Mouse (Mus musculus) neural tube, embryonic 14.5 days (tissue): ENCODE measurements around the gene Sdcbp2. TPM values are rescaled to one million over a fixed set of nuclear protein-coding genes. Genes with fewer than 3 reads are reported as not detected.
A peak's percentile ranks its signal among the peaks of the same experiment; 100 is the strongest.

Experiments
- ATAC-seq: fragments of 200-750 bp; cut with Nextera tagmentation; 2 replicates; pipeline ENCODE4 v1.8.0; 2017; ENCODE audit warnings: low read depth, mild to moderate bottlenecking, moderate TSS enrichment, moderate library complexity
- H3K27ac ChIP-seq: fragments of 300-500 bp; sonication (generic); 2 replicates; pipeline ENCODE4 v1.5.1; 2014; ENCODE audit warnings: low read depth, mild to moderate bottlenecking, control low read depth, low read length, moderate library complexity, mixed read lengths
- H3K27me3 ChIP-seq: fragments of 300-500 bp; sonication (generic); 2 replicates; pipeline ENCODE4 v1.6.1; 2014; ENCODE audit warnings: low read length; ENCODE audit not compliant: control insufficient read depth, insufficient read depth
- H3K36me3 ChIP-seq: fragments of 300-500 bp; sonication (generic); 2 replicates; pipeline ENCODE4 v1.6.1; 2014; ENCODE audit warnings: low read length, mixed read lengths; ENCODE audit not compliant: control insufficient read depth, insufficient read depth
- H3K4me1 ChIP-seq: fragments of 300-500 bp; sonication (generic); 2 replicates; pipeline ENCODE4 v1.6.1; 2014; ENCODE audit warnings: low read length; ENCODE audit not compliant: control insufficient read depth, insufficient read depth
- H3K4me2 ChIP-seq: fragments of 300-500 bp; sonication (generic); 2 replicates; pipeline ENCODE4 v1.6.1; 2014; ENCODE audit warnings: mild to moderate bottlenecking, low read depth, low read length, control low read depth
- H3K4me3 ChIP-seq: fragments of 300-500 bp; sonication (generic); 2 replicates; pipeline ENCODE4 v1.5.1; 2014; ENCODE audit warnings: low read depth, low read length, control low read depth, mixed read lengths
- H3K9ac ChIP-seq: fragments of 300-500 bp; sonication (generic); replicated peaks from 2 replicates; pipeline ENCODE4 v1.6.1; 2014; ENCODE audit warnings: low read depth, mild to moderate bottlenecking, control low read depth, low read length, mixed read lengths
- H3K9me3 ChIP-seq: fragments of 300-500 bp; sonication (generic); 2 replicates; pipeline ENCODE4 v1.6.1; 2016; ENCODE audit warnings: low read length; ENCODE audit not compliant: control insufficient read depth
- WGBS: fragments of 180-500 bp; shearing (Covaris S2); extraction: QIAGEN DNeasy Blood & Tissue Kit; methylation state at CpG from one replicate; pipeline ENCODE4 v1.1.7; 2014; 5-methylcytosine and 5-hydroxymethylcytosine counted together
- polyA plus RNA-seq: library from polyadenylated mRNA; unstranded; fragments of >200 nt; fragmentation: Nextera tagmentation; extraction: Ambion mirVana; gene quantifications from 2 replicates; pipeline ENCODE4 v1.2.1, GENCODE M21; 2014

Gene Sdcbp2
- 0.72 and 1.1 TPM in 2 replicates for polyA plus RNA-seq

DNA sequence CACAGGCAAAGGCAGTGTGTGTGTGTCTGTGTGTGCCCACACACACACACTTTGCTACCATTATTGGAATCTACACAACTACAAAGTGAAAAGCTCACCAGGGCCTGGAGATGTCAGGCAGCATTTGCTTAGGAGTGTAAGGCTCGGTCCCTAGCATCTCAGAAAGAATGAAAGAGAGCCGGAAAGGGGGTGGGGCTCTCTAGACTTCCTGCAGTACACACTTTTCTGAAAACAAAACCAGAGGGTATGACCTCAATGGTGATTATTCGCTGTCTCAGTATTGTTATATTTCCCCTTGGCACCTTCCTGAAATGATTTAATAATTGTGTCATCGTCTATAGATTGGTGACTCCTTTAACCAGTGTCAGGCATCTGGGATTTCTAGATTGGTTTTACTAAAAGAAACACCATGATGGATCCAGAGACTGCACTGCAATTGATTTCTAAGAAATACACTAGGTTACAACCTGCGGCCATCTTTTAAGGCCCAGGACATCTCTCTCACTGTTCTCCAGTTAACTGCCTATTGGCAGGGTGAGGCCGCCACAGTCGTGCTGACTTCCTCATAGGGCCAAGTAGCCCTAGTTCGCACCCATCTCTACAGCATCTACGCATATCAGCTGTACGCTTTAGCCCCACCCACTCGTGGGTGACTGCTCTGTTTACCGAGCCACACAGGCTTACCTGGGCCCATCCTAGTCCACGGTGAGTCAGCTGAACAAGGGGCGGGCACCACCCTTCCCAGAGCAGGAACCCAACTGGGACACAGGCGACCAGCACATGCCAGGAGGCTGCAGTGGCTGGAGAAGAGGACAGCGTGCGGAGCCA, at the start of gene Sdcbp2:
TSS of gene Sdcbp2 (plus strand) at position 750 of the 828 bp plus-strand sequence.
- Histone ChIP-seq H3K4me2 (no peak within 1 kb of the TSS), H3K4me3 (no peak within 1 kb of the TSS), H3K9me3 (no peaks in the 10 kb centered on the region), H3K27me3 (no peaks in the 10 kb centered on the region), H3K36me3 (no peaks in the 10 kb centered on the region), H3K27ac (no peak within 1 kb of the TSS), H3K4me1 (peaks cover 10% of the 10 kb centered on the region; the same call in 1 of the 2 replicates), H3K9ac (no peak within 1 kb of the TSS)
- WGBS: 77% methylated on average over 17 of the region's 17 CpGs
- no peak for ATAC-seq

DNA sequence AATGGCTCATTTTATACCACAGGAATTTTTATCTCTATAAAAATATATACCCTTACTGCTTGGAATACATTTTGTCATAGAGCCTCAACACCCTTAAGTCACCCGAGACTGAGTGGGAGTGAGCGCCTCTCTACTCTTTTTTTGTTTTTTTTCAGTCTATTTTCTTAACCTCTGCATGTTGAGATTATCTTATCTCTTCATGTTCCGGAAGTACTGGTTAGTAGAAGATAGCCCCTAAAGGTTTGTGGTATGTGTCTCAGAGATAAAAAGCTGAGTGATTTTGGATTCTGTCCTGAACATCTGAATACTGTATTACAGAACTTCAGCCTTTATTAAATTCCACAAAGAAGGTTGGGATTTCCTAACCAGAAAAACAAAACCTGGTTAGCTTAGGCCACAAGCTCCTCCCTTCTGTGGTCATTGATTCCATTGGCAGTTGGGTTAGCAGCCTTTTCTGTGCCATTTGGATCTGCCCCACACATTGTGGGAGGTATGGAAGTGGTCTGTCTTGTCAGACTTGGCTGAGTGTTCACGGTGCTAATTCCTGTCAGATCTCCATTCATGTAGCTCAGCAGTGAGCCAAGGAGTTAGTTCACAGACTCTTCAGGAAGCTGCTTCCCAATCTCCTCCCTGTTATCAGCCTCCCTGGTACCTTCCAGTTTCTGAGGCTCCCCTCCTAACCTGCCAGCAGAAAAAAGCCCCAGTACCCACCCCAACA, 47.9 kb upstream of the Sdcbp2 start:
- H3K9ac ChIP-seq: no peak overlapping the region
- no peak overlapping the region for H3K27ac ChIP-seq
- H3K36me3 ChIP-seq: peaks cover 6% of the 10 kb centered on the region; the same call in 1 of the 2 replicates
- ATAC-seq: no peak
- H3K4me3 ChIP-seq: no peak overlapping the region
- no peaks in the 10 kb centered on the region for H3K4me1 ChIP-seq
- H3K4me2 ChIP-seq: no peak overlapping the region
- 83% methylated on average over 4 of the region's 4 CpGs for WGBS
- no peaks in the 10 kb centered on the region for H3K9me3 ChIP-seq
- H3K27me3 ChIP-seq: no peaks in the 10 kb centered on the region

DNA sequence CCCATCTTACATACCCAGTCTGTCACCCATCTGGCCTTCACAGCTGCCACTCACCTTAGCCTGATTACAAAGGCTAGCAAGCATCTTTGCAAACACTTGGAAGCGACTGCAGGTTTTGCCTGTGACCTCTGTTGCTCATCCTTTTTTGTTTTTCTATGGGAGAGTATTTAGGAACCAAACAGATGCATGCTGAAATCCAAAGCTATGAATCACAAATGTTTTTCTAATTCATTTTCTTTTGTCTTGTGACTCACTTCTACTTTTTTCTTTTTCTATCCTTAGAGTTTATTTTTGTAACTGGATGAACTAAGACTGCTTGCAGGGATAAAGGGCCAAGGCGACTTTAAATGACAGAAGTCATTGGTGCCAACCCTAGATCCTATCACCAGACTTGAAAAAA, 46.9 kb upstream of the Sdcbp2 start:
- H3K27ac ChIP-seq: no peak overlapping the region
- peaks cover 6% of the 10 kb centered on the region; the same call in 1 of the 2 replicates for H3K36me3 ChIP-seq
- no peaks in the 10 kb centered on the region for H3K9me3 ChIP-seq
- no peak overlapping the region for H3K4me3 ChIP-seq
- no peaks in the 10 kb centered on the region for H3K4me1 ChIP-seq
- H3K4me2 ChIP-seq: no peak overlapping the region
- no peaks in the 10 kb centered on the region for H3K27me3 ChIP-seq
- no peak overlapping the region for H3K9ac ChIP-seq
- no peak for ATAC-seq
- 78% methylated on average over 2 of the region's 2 CpGs for WGBS

DNA sequence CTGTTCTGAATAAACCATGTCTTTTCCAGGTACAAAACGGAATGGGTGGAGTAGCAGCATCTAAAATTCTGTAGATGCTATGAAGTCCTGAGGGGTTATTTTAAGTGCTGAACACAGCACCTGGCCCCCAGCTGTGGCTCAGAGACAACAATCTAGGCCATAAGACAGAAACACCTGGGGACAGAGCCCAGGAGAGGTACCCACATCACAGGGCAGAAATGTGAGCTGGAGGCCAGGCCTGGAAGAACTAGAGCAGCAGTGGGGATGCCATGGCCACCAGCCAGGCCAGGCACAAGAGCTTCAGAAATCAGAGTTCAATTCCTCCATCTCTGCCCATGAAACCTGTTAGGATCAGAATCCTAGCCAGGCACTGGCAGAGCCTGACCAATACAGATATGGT, 44.4 kb upstream of the Sdcbp2 start:
- no peak for ATAC-seq
- Histone ChIP-seq H3K27ac (no peak overlapping the region), H3K4me1 (no peaks in the 10 kb centered on the region), H3K9me3 (no peaks in the 10 kb centered on the region), H3K36me3 (no peaks in the 10 kb centered on the region), H3K27me3 (no peaks in the 10 kb centered on the region), H3K9ac (no peak overlapping the region), H3K4me2 (no peak overlapping the region), H3K4me3 (no peak overlapping the region)
- WGBS: 86% methylated on average over 1 of the region's 1 CpGs

DNA sequence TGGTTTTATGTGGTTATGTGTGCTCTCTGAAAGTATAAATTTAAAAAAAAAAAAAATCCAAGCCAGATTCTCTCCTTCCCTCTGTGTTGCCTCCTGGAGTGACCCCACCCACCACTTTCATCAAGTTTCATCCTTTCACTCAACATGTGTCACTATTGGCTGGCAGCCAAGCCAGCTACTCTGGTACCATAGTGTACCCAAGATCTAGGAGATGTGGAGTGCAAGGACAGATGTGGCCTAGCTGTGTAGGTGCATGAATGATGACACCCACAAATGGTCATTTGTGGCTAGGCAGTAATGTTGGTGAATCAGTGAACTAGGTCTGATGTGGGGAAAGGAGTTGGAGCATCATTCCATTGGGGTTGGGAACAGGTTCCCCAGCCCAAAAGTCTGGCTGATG, 43.3 kb upstream of the Sdcbp2 start:
- Histone ChIP-seq H3K9me3 (no peaks in the 10 kb centered on the region), H3K9ac (no peak overlapping the region), H3K27me3 (no peaks in the 10 kb centered on the region), H3K27ac (no peak overlapping the region), H3K4me2 (no peak overlapping the region), H3K4me1 (no peaks in the 10 kb centered on the region), H3K4me3 (no peak overlapping the region), H3K36me3 (no peaks in the 10 kb centered on the region)
- ATAC-seq: no peak

DNA sequence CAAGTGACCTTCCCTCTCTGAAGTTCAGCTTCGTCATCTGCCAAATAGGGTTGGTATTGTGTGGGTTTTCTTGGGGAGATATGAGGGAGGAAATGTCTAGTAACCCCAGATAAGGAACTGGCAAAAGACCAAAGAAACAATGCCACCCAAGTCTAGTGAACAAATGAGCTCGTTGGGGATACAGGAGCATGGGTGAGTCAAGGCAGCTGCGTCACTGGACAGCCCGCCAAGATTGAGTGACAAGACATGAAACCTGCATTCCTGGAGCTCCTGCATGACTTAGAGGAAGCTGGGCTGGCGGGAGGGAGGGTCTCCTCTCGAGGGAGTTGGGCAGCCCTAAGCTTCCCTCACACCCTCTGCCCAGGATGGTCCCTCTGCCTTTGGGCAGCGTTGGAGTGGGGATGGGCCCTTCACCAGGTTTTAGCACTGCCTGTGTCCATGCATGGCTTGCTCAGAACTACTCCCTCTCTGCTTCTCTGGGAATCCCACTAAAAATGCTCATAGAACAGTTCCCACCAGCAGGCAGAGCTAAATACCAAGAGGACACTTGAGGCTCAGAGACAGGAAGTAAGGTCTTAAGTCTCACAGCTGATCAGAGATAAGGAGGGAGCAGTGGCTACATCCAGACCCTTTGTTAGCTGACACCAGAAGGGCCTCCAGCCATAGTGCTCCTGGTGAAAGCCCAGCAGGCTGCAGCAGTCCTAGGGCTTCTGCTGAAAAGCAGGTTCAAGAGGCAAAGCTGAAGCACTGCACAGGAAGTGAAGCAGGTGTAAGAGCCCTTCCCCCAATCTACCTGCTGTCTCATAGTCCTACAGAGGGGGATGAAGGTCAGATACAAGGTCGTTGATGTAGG, 41.8 kb upstream of the Sdcbp2 start:
- 68% methylated on average over 8 of the region's 8 CpGs for WGBS

DNA sequence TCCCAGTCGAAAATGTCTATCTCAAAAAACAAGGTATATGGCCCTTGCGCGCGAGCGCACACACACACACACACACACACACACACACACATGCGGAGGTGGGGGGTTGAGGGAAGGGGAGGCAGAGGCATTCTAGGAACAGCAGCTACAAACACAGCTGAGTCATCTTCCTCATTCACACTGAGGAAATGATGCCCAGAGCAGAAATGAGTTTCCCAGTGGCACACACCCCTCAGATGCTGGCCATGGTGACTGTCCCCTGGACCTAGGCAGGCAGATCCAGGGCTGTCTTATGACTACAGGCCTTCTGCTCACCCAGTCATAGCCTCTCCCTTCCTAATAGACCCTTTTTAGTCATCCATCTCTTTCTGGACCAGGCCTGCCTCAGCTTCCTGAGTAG, 38.8 kb upstream of the Sdcbp2 start:
- Histone ChIP-seq H3K27me3 (no peaks in the 10 kb centered on the region), H3K9ac (no peak overlapping the region), H3K4me2 (no peak overlapping the region), H3K4me1 (no peaks in the 10 kb centered on the region), H3K27ac (no peak overlapping the region), H3K36me3 (no peaks in the 10 kb centered on the region), H3K4me3 (no peak overlapping the region), H3K9me3 (no peaks in the 10 kb centered on the region)
- no peak for ATAC-seq
- WGBS: 85% methylated on average over 6 of the region's 6 CpGs

More for the DNA sequence above, 41.8 kb upstream of the Sdcbp2 start:
- Histone ChIP-seq H3K9me3 (no peaks in the 10 kb centered on the region), H3K9ac (no peak overlapping the region), H3K4me3 (no peak overlapping the region), H3K4me2 (no peak overlapping the region), H3K27me3 (no peaks in the 10 kb centered on the region), H3K4me1 (no peaks in the 10 kb centered on the region), H3K36me3 (no peaks in the 10 kb centered on the region), H3K27ac (no peak overlapping the region)
- ATAC-seq: no peak

DNA sequence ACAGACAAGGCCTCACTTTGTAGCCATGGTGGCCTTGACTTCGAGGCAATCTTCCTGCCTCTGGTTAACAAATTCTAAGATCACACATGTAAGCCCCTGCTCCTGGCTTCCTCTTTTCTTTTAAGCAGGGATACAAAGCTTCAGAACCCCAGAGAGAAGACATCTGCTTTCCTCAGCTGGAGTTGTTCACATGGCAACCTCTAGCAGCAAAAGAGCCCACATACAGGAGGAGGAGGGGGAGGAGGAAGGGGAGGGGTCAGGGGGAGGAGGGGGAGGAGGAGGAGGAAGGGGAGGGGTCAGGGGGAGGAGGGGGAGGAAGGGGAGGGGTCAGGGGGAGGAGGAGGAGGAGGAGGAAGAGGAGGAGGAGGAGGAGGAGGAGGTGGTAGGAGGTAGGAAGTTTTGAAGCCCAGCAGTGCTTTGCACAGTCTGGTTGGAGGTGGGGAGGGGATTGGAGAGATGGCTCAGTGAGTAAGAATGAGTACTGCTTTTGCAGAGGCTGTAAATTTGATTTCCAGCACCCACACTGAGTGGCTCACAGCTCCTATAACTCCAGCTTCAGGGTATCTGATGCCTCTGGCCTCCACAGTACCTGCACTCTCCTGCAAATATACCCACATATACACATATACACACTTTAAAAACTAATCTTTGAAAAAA, 36.3 kb upstream of the Sdcbp2 start:
- peak; percentile 71 for ATAC-seq
- Histone ChIP-seq H3K4me1 (no peaks in the 10 kb centered on the region), H3K27ac (0 out of 2 replicates have a peak overlapping the region, but pooled peaks have one; percentile 28)

More for the DNA sequence above, 36.3 kb upstream of the Sdcbp2 start:
- Histone ChIP-seq H3K9ac (no peak overlapping the region), H3K4me3 (no peak overlapping the region), H3K27me3 (no peaks in the 10 kb centered on the region), H3K4me2 (no peak overlapping the region), H3K36me3 (no peaks in the 10 kb centered on the region), H3K9me3 (no peaks in the 10 kb centered on the region)
- WGBS: 23% methylated on average over 1 of the region's 1 CpGs
